Mouse (Mus musculus) spleen, postnatal 4 days (tissue): ENCODE measurements around the gene Man2a1.

Experiments used
- DNase-seq, 2 experiments: peaks; one replicate each; pipeline ENCODE4 v3.0.0; 2022; ENCODE audit warnings: low spot score in 2 of 2

Gene Man2a1

DNA sequence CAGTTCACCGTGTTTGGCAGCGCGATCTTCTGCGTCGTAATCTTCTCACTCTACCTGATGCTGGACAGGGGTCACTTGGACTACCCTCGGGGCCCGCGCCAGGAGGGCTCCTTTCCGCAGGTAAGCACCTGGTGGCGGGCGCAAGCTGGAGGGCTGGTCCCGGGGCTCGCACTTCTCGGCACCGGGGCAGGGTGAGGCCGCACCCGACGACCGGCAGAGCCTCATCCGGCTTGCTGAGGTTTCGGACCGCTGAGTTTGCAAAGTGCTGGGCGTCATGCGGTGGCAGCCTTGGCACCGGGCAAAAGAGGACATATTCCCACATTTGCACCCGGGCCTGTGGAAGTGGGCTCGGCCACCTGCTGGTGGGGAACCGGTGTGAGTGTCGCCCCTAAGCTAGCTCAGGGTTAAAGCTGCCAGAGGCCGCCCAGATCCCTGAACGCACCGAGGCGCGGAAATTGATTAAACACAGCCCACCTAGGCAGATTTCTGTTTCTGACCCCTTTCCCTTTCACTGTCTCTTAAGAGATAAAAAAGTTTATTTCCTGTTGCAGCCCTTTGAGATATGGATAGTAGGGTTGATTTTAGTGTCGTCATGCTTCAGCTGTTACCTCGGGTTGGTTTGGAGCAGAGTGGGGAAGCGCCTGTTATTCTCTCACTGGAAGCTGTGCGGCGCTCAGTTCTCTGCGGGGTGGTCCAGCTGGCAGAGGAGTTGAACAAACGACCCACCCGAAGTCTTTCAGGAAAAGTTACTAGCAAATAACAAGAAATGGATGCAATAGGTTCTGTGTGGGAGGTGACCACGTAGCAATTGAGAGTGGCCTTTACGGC is 1.4 kb downstream of the Man2a1 start:
- DNase-seq, result peak; percentile 46 to 81

DNA sequence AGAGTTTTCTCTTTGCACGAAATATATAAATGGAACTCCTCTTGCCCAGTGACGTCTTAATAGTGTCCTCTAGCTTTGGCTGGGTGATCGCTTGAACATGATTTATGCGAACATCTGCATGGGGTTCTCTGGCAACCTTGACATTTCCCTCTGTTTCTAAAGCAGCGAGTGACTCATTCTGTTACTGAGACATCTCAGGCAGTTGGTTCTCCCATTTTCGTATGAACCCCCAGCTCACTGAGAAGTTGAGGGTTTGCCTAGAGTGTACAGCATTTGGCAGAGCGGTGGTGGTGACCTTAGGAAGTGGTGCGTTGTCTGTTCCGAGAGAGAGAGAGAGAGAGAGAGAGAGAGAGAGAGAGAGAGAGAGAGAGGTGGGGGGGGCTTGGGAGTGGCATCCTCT is 2.6 kb downstream of the Man2a1 start:
- DNase-seq, result no peak

DNA sequence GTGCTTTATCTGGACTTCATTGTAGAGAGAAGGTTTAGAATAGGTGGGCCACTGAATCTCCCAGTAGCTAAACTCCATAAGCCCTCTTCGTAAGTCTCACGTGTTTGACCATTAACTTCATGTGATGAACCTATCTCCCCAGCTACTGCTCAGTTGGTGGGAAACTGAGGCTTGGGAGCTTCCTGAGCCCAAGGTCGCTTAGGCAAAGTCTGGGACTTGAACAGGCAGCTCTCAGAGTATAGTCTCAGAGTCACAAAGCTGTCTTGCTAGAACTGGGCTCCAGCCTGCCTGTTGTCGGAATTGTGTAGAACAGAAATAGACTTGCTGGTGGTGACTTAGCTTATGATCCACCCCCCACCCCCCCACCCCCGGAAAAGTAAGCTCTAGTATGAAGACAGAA is 3.0 kb downstream of the Man2a1 start:
- DNase-seq, result no peak

DNA sequence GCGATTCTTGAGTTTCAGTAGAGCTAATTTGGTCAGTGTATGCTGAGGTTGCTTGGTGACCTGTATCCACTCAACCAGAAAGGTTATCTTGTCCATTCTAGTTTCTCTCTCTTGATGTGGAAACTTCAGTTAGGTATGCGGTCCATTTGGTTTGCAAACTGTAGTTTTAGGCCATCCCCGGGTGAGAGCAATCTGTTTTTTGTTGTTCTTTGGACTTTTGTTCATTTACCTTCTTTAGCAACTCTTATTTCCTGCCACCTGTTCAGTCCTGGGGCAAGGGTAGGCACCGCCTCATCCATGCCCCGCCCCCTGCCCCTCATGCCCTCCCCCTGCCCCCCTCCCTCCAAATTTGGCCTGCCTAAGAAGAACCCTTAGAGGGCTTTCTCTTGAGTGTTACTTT is 3.6 kb downstream of the Man2a1 start:
- no peak for DNase-seq

DNA sequence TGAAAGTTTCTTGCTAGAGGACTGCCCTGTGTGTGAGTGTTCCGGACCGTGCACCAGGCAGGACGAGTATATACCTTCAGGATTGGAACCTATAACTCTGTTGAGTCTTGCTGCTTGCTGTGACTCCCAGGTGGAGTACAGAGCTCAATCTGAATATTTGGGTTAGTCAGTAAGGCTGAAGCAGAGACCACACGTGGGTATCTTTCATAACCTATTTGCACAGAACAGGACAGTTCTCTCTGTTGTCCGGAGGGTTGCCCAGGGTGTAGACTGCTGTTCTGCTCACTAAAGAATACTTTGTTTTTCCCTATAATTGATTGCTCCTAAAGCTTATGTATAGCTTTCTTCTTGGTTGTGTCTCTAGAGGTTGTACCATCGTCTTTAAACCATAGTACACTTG is 7.7 kb downstream of the Man2a1 start:
- DNase-seq, result no peak

DNA sequence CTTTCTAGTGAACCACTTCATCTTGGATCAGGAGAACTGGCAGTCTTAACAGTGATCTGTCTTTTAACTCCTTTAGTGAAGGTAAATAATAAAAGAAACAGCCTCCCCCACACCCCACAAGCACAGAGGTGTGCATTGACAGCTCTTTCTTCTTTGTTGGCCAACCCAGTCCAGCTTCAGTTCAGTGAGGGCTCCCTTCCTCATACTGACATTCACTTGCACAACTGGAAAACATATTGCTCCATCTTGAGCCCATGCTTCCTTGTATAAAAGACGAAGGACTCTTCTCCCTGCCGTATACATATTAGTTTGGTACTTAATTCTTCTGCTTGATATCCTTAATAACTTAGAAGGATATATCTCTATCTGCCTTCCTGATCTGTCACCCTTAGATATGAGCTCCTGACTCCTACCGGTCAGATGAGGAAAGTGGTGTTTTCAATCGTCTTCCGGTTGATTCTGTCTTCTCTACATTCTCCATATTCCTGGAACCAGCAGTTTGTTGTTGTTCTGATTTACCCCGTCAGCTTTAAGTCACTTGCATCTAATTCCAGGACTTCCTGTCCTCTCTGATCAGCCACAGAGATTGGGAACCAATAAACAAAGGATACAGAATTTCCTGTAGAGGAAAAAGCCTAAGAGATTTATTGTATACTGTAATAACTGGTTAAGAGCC is 8.5 kb downstream of the Man2a1 start:
- no peak for DNase-seq

DNA sequence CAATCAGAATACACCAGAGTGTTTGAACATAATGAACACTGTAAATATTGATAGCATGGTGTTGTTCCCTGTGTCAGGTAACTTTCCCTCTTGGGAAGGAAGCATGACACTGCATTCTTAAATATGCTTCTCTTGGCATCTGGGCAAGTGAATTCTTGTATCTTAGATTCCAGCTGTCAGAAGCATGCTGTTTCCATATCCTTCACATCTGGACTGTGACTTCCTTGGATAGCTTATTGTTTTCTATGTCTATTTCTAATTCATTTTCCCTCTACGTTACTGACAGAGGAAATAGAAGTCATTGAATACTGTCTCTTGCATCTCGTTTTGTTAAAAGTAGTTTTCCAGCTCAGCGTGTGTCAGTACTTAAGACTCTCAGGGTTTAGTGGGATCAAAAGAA is 9.2 kb downstream of the Man2a1 start:
- no peak for DNase-seq

DNA sequence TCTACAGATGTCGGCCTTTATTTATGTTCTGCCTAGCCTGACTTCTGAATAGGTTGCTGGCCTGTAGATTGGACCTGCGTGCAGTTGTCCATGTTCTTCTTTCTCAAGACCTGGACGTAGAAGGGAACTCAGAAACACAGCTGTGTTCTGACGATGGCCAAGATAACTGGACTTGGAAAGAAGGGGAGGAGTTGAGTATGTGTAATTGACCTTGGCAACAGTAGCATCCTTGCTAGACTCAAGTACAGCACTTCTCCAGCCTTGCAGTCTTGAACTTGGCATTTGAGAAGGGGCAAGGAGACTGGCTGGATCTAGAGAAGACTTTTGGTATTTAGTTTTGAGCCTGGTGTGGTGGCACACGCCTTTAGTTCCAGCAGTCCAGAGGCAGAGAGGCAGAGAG is 10.9 kb downstream of the Man2a1 start:
- peak in 1 of 2 experiments; percentile 5 for DNase-seq

DNA sequence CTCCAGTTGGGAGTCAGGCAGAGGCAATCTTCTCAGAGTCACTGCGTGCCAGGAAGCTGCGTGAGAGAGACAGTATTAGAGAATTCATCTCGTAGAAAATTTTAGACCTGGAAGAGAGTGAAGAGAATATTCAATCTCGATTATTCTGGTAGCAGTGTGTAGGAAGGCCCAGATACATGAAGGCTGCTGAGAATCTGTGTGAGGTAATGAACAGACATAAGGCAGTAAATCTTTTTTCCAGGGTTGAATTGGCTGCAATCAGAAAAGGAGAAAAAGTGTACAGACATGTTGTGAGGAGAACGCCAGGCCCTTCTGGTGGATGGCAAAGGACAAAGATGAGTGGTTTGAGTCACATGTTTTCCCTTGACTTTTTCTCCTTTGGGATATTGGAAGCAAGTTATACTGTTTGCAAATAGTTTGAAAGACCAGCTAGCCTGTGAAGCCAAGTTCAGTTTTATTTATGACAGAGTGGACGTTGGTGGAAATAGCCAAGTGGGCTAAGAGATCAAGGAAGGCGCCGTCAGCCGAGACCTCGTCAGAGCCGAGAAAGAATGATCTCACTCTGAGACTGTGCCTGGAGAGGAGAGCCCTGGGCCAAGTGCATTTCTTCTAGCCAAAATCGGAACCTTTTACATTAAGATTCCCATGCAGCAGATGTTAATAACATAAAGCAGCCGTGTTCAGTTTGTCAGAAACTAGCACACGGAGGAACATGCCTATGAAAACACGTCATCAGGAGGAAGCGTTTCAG is 11.8 kb downstream of the Man2a1 start:
- DNase-seq, result peak in 1 of 2 experiments; percentile 47

DNA sequence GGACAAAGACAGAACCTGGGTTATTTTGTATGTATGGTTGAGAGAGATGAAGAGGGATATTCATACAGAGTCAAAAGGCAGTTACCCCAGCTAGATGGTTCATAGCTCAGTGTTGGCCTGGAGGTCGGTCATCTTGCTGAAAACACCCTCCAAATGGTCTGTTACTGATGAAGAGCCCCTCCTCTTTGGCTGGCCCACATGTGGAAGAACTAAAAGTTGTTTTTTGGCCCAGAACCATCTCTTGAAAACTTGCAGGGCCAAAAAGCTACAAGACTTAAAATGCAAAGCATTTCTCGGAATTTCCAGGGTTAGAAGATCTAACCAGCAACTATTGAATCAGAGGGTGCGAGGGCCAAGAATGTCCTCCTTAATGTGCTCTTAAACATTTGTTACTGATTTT is 12.4 kb downstream of the Man2a1 start:
- DNase-seq, result no peak

DNA sequence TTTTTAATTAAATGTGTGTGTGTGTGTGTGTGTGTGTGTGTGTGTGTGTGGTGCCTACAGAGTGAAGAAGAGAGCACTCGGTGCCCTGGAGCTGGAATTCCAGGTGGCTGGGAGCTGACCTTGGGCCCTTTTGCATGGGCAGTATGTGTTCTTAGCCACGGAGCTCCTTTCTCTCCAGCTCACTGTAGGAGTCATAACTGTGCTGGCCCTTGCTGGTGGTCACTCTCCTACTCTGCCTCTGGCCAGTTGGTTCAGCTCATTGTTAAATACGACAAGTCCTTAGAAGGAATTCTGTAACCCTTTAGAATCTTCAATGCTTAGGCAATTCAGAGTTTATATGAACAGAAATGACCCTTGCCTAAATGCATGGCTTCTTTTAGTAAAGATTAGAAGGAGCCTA is 12.8 kb downstream of the Man2a1 start:
- no peak for DNase-seq

DNA sequence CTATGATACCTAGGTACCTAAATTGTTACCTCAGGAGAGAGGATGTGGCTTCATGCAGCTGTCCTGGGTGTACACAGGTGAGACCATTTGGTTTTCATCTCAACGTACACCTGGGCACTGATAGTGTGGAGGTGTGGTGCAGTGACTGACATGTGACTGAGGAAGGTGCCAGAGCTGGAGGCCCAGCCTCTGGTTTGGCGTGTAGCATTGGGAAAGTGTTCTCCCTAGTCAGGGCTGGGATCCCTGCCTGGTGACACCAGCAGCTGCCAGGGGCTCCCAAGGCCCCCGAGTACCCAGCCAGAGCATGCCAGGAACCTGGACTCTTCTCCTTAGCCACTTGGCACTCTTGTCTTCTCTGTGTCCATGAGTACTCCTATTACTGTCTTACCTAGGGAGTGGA is 14.3 kb downstream of the Man2a1 start:
- DNase-seq, result no peak

DNA sequence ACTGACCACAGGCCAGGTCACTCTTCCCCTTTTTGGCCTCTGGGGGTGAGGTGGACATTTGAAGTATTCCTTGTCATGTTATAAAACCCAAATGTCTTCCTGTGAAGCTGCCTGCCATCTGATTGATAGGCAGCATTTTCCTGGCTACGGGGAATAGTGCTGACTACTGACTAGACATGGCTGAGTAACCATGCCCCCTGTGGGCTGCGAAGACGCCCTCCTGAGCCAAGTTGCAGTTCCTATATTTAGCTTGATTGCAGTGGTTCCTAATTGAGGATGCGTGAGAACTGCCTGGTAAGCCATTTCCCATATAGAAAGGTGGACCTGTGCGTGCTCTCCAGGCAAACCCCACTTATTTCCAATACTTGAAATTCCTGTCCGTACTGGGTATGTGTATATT is 14.9 kb downstream of the Man2a1 start:
- no peak for DNase-seq

DNA sequence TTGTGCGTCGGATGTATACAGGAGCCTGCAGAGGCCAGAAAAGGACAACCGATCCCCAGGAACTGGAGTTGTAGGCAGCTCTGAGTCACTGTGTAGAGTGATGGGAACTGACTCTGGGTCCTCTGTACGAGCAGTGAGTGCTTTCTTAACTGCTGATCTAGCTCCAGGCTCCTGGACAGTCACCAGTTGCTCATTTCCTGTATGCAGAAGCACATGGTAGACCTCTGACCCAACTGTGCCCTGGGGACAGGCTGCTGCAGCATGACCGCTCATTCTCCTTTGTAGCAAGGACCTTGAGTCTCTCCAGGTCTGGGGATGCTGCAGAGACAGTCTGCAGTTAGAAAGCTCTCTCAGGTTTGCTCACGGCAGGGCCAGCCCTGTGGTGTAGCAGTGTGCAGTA is 15.7 kb downstream of the Man2a1 start:
- no peak for DNase-seq

DNA sequence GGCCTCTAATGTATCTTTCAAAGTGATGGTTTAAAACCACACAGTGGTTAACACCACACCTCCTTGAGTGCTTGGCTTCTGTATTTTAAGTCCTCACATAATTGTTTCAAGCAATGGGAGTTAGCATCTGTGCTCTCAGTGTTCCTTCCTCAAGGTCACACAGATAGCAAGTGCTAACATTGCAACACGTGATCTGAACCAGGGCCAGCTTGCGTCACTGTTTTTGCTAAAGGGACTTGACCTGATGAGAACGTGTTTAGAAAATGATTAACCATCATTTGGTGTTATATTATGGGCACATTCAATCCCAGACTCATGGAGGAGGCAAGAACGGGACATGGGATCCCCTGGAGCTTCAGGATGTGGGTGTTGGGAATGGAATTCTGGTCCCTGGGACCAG is 17.3 kb downstream of the Man2a1 start:
- DNase-seq, result no peak

DNA sequence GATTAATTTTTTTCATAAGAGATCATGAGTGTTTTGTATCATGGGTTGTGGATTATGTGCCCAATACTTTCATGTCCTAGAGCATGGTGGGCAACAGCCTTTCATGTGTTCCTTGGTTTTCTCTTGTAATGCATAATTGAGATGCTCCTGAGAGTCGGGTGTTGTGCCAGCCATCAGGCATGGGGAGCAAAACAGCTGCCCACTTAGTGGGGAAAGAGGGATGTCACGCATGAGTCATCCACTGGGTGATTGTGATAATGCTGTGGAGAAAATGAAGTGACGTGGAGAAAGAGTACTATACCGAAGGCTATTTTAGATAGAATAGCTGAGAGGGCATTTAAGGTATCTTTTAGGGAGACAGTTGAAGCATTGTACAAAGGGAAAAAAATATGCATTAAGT is 18.5 kb downstream of the Man2a1 start:
- no peak for DNase-seq

DNA sequence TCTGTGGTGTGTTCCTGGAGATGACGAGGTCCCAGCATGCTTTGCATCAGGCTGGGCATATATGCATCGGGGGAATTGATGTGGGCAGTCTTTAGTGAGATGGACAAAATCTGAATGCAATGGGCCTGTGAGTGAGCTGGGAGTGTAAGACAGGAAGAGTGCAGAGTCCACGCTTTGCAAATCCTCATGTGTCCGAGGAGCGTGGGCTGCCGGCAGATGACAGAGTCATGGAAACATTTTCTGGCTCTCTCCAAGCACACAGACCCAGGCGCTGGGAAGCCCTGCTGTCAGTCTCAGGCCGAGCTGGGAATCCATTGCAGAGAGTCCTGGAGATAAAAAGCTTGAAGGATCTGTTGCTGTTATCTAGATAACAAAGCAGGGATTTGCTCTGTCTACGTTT is 19.6 kb downstream of the Man2a1 start:
- DNase-seq, result no peak

DNA sequence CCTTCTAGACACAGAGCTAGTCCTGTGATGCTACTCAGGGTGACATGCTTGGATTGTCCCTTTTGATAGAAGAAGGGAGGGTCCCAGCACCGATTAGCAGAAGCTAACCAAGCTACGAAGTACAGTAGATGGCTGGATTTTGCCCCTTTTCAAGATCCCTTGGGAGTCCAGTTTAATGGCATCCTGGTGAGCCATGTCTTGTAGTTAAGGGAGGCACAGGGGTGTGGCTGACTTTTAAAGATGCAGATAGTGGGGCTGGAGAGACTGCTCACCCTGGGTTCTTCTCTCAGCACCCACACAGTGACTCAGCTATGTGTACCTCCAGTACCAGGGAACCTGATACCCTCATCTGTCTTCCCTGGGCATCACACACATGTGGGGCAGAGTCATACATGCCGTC is 20.1 kb downstream of the Man2a1 start:
- no peak for DNase-seq

DNA sequence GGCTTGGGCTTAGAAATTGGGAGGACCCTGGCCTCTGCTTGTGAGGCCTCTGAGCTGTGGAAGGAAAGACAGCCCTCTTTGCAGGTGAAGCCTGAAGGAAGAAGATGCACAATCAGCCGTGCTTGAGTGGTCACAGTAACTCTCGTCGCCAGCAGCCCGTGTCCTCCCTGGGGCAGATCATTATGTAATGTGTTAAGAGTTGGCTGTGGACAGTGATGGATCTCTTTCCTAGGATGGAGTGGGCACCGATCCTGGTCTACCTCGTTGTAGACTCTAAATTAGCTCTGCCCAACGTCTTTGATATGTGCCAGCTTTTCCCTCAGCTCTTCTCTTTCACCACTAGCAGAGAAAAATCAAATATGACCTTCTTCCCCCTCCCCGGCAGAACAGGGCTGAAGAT is 20.7 kb downstream of the Man2a1 start:
- no peak for DNase-seq

DNA sequence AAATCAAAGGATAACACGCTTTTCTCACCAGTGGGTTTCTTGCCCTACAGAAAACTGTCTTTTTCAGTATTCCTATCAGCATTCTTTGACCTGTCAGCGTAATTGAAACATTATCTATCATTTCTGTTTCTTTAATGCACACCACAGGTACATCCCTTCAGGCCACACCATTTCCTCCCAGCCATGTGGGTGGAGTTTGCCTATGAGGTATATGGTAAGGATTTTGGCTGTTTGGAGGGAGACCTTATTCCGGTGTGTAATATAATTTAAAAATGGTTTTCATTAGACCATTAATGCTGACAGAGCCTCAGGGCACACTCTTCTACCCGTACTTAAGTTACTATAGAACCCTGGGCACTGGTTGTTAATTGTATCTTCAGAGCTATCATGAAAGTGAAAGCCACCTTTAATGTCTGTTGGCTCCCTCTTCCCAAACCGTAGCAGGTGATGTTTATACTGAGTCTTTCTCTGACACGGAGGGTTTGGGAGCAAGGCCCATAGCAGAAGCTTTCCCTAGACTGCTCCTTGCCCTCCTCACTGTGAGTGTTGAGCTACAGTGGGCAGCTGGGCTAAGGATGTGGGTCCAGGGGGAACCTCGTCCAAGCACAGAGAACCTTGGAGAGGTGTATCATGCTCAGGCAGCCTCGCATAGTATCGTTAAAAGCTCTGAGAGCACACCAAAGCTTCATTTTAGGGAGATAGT is 21.3 kb downstream of the Man2a1 start:
- no peak for DNase-seq

DNA sequence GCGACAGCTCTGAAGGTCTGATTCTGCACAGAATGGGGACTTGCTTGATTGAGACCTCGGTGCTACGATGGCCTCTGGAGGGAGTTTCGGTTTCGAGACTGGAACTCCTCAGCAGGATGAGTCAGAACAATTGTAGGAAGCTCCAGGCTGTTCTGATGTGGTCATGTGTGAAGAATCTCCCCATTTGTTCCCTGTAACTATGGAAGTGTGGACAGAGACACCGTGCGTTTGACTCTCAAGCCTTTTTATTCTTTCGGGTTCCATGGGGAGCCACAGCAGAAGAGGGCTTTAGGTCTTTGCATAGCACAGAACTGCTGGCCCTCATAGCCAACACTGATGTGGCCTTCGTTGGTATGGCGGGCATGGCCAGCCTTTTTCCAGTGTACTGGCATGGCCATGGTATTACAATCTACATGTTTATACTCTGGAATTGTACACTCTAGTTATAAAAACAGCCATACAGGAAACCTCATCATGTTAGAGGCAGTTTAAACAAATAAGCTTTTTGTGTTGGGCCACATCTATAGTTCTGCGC is 21.9 kb downstream of the Man2a1 start:
- no peak for DNase-seq

DNA sequence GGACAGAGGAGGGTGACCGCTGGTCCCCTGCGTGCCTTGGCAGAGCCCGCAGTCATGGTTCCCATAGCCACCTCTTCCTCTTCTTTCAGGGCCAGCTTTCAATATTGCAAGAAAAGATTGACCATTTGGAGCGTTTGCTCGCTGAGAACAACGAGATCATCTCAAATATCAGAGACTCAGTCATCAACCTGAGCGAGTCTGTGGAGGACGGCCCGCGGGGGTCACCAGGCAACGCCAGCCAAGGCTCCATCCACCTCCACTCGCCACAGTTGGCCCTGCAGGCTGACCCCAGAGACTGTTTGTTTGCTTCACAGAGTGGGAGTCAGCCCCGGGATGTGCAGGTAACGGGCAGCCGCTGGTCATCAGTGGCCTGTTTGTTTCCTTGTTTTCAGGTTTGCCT is 23.9 kb downstream of the Man2a1 start:
- DNase-seq, result no peak
